Comparison of ENCODE assay signal across 20 mouse cellular contexts in genomic region chr2:145420967-145421888, GRCm38 (mm10).
DNase-seq lines count a peak whose midpoint lies in the region; ATAC-seq lines count a peak whose summit lies in the region.
"Had no signal": no experiment of that assay in that cellular context is flagged by ENCODE, and none has a peak within 500 bp of the region (broad histone marks: within the 10 kb centered on the region; RNA-seq: fewer than 3 reads in every experiment).

No protein-coding gene starts in this region.

- H3K9me3 ChIP-seq in neural tube, embryonic 11.5 days (ENCODE audit: control insufficient read depth, low read length), result no peaks in the 10 kb centered on the region
- no peaks in the 10 kb centered on the region for H3K9me3 ChIP-seq in midbrain, embryonic 14.5 days (ENCODE audit: control insufficient read depth, low read length)
- H3K9me3 ChIP-seq: forebrain, embryonic 13.5 days; heart, embryonic 15.5 days; limb, embryonic 13.5 days; liver, embryonic 15.5 days; neural tube, embryonic 13.5 days had no signal

- DNase-seq in embryo, embryonic 11 days, result peak; percentile 23
- DNase-seq in embryo, embryonic 9.5 days (ENCODE audit: extremely low spot score), result no peak
- DNase-seq in neural tube, embryonic 11.5 days (ENCODE audit: low spot score), result peak; percentile 15
- no peak for DNase-seq in neural tube, embryonic 10.5 days (ENCODE audit: extremely low spot score, low spot score)
- DNase-seq in midbrain, embryonic 14.5 days, result peak; percentile 58
- no peak for DNase-seq in lung, postnatal 25 days (ENCODE audit: low spot score)
- no peak for DNase-seq in cerebellum, adult 18-20 months
- DNase-seq: heart, adult 18-20 months; kidney, adult 18-20 months; kidney, postnatal 14 days; right cerebral cortex, postnatal 4 days; thymus, postnatal 25 days had no signal

- 71% methylated on average over 5 of the region's 5 CpGs for WGBS in neural tube, embryonic 11.5 days
- 55% methylated on average over 5 of the region's 5 CpGs for WGBS in midbrain, embryonic 14.5 days

- H3K4me2 ChIP-seq in neural tube, embryonic 11.5 days (ENCODE audit: low read depth), result no peak overlapping the region
- no peak overlapping the region for H3K4me2 ChIP-seq in midbrain, embryonic 14.5 days (ENCODE audit: low read length)
- H3K4me2 ChIP-seq: forebrain, embryonic 13.5 days; heart, embryonic 15.5 days; limb, embryonic 13.5 days; liver, embryonic 15.5 days; neural tube, embryonic 13.5 days had no signal

- peak; percentile 77 for ATAC-seq in neural tube, embryonic 11.5 days (ENCODE audit: insufficient read depth, low FRiP score, low TSS enrichment)
- ATAC-seq in midbrain, embryonic 14.5 days (ENCODE audit: low FRiP score, low TSS enrichment), result peak; percentile 47
- ATAC-seq: forebrain, embryonic 13.5 days; lung, postnatal 0 days had no signal

- no peak overlapping the region for H3K4me3 ChIP-seq in neural tube, embryonic 11.5 days (ENCODE audit: low read depth, low read length)
- no peak overlapping the region for H3K4me3 ChIP-seq in midbrain, embryonic 14.5 days (replicated peaks; ENCODE audit: low read depth, low read length)
- H3K4me3 ChIP-seq: forebrain, embryonic 13.5 days; heart, embryonic 15.5 days; left cerebral cortex, adult 2 months; limb, embryonic 13.5 days; liver, embryonic 15.5 days; neural tube, embryonic 13.5 days had no signal

- H3K36me3 ChIP-seq in neural tube, embryonic 11.5 days (ENCODE audit: control insufficient read depth, insufficient read depth, low read length), result no peaks in the 10 kb centered on the region
- no peaks in the 10 kb centered on the region for H3K36me3 ChIP-seq in midbrain, embryonic 14.5 days (ENCODE audit: control insufficient read depth, insufficient read depth, low read length)
- H3K36me3 ChIP-seq: heart, embryonic 15.5 days; limb, embryonic 13.5 days; liver, embryonic 15.5 days; neural tube, embryonic 13.5 days had no signal

- H3K27ac ChIP-seq in neural tube, embryonic 11.5 days (ENCODE audit: low read depth, low read length), result no peak overlapping the region
- H3K27ac ChIP-seq in midbrain, embryonic 14.5 days (replicated peaks; ENCODE audit: low read depth, low read length), result peak overlapping the region; percentile 38
- H3K27ac ChIP-seq: forebrain, embryonic 13.5 days; heart, embryonic 15.5 days; left cerebral cortex, adult 2 months; limb, embryonic 13.5 days; liver, embryonic 15.5 days; neural tube, embryonic 13.5 days had no signal

- no peaks in the 10 kb centered on the region for H3K27me3 ChIP-seq in neural tube, embryonic 11.5 days (ENCODE audit: control insufficient read depth, insufficient read depth, low read length)
- no peaks in the 10 kb centered on the region for H3K27me3 ChIP-seq in midbrain, embryonic 14.5 days (ENCODE audit: control insufficient read depth, insufficient read depth, low read length)
- H3K27me3 ChIP-seq: CH12.LX; forebrain, embryonic 13.5 days; heart, embryonic 15.5 days; limb, embryonic 13.5 days; liver, embryonic 15.5 days; neural tube, embryonic 13.5 days had no signal

- no peak overlapping the region for H3K9ac ChIP-seq in neural tube, embryonic 11.5 days (ENCODE audit: low read length)
- H3K9ac ChIP-seq in midbrain, embryonic 14.5 days (replicated peaks; ENCODE audit: low read length), result no peak overlapping the region
- H3K9ac ChIP-seq: forebrain, embryonic 13.5 days; heart, embryonic 15.5 days; limb, embryonic 13.5 days; liver, embryonic 15.5 days; neural tube, embryonic 13.5 days had no signal

- H3K4me1 ChIP-seq in neural tube, embryonic 11.5 days (ENCODE audit: control insufficient read depth, insufficient read depth, low read length), result no peaks in the 10 kb centered on the region
- peaks cover 8% of the 10 kb centered on the region for H3K4me1 ChIP-seq in midbrain, embryonic 14.5 days (ENCODE audit: control insufficient read depth, insufficient read depth, low read length)
- H3K4me1 ChIP-seq: forebrain, embryonic 13.5 days; limb, embryonic 13.5 days; liver, embryonic 15.5 days had no signal

Comparison
In these comparisons a context has a peak if more than half of its experiments do, and no peak if none do; other contexts are left out.
1. DNase-seq: peak in embryo, embryonic 11 days (single experiment), neural tube, embryonic 11.5 days (single experiment) and midbrain, embryonic 14.5 days (single experiment); none in embryo, embryonic 9.5 days (single experiment), neural tube, embryonic 10.5 days (single experiment), lung, postnatal 25 days (single experiment) and cerebellum, adult 18-20 months (0 of 2).